Mouse (Mus musculus) liver, postnatal 0 days (tissue): ENCODE results near the gene Tsen2.

Source experiments
- CTCF ChIP-seq: sonication (generic); IDR thresholded peaks from 2 replicates; pipeline ENCODE4 v1.5.1; 2016; ENCODE audit warnings: antibody characterized with exemption, low read depth
- EP300 ChIP-seq: IDR thresholded peaks from 2 replicates; pipeline ENCODE4 v1.6.1; 2016; ENCODE audit warnings: antibody characterized with exemption, low read depth, mild to moderate bottlenecking

- TF ChIP-seq CTCF = no peak
- TF ChIP-seq EP300 = no peak
Measured at GRCm38 (mm10) chr6:115519275-115519699, 25.2 kb upstream of the Tsen2 start.
